Mouse (Mus musculus) heart, embryonic 11.5 days (tissue): Measurements from ENCODE around the gene Arl14ep. TPM values are rescaled to one million over a fixed set of nuclear protein-coding genes. Genes with fewer than 3 reads are reported as not detected.
A peak's percentile ranks its signal among the peaks of the same experiment; 100 is the strongest.

Experiments used
- ATAC-seq: fragments of 200-750 bp; cut with Nextera tagmentation; replicated peaks from 2 replicates; pipeline ENCODE4 v1.8.0; 2017; ENCODE audit warnings: moderate library complexity; ENCODE audit not compliant: insufficient number of reproducible peaks, low FRiP score, low TSS enrichment
- H3K27ac ChIP-seq: fragments of 300-500 bp; sonication (generic); 2 replicates; pipeline ENCODE4 v1.5.1; 2014; ENCODE audit warnings: mild to moderate bottlenecking, low read depth, low read length
- H3K27me3 ChIP-seq: fragments of 300-500 bp; sonication (generic); 2 replicates; pipeline ENCODE4 v1.6.1; 2014; ENCODE audit warnings: mild to moderate bottlenecking, low read length, mixed read lengths; ENCODE audit not compliant: control insufficient read depth, insufficient read depth
- H3K36me3 ChIP-seq: fragments of 300-500 bp; sonication (generic); 2 replicates; pipeline ENCODE4 v1.6.1; 2014; ENCODE audit warnings: mild to moderate bottlenecking, low read length, moderate library complexity, mixed read lengths; ENCODE audit not compliant: control insufficient read depth, insufficient read depth
- H3K4me1 ChIP-seq: fragments of 300-500 bp; sonication (generic); 2 replicates; pipeline ENCODE4 v1.6.1; 2014; ENCODE audit warnings: low read length; ENCODE audit not compliant: control insufficient read depth, insufficient read depth
- H3K4me2 ChIP-seq: fragments of 300-500 bp; sonication (generic); 2 replicates; pipeline ENCODE4 v1.6.1; 2014; ENCODE audit warnings: mild to moderate bottlenecking, moderate library complexity
- H3K4me3 ChIP-seq: fragments of 300-500 bp; sonication (generic); 2 replicates; pipeline ENCODE4 v1.5.1; 2014; ENCODE audit warnings: low read depth, low read length
- H3K9ac ChIP-seq: fragments of 300-500 bp; sonication (generic); 2 replicates; pipeline ENCODE4 v1.6.1; 2014; ENCODE audit warnings: mild to moderate bottlenecking, low read depth, low read length, moderate library complexity
- H3K9me3 ChIP-seq: fragments of 300-500 bp; sonication (generic); replicated peaks from 2 replicates; pipeline ENCODE4 v1.6.1; 2016; ENCODE audit warnings: low read length; ENCODE audit not compliant: control insufficient read depth
- WGBS: fragments of 180-500 bp; shearing (Covaris S2); extraction: QIAGEN DNeasy Blood & Tissue Kit; methylation state at CpG from one replicate; pipeline ENCODE4 v1.1.7; 2014; ENCODE audit not compliant: insufficient replicate concordance; 5-methylcytosine and 5-hydroxymethylcytosine counted together
- polyA plus RNA-seq: library from polyadenylated mRNA; unstranded; fragments of >200 nt; fragmentation: Nextera tagmentation; extraction: Ambion mirVana; gene quantifications from 2 replicates; pipeline ENCODE4 v1.2.1, GENCODE M21; 2014

Arl14ep gene
- polyA plus RNA-seq, 1 experiment from 2014 or later: 29.4 TPM

DNA sequence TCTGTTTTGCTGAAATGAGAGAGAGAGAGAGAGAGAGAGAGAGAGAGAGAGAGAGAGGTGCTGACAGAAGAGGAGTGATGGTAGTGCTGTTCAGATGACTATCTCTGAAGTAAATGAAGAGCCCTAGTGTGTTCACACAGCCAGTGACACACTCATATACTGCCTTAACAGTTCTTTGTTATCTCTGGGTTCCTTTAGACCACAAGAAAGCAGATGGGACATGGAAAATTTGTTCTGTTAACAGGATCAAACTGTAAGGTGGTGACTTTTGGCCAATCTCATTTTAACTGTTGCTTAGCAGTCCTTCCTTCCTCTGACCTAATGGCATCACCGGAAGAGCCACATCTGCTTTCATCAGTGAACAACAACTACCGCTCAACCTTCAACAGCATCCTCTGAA lies 10.7 kb upstream of the Arl14ep start:
- no peak overlapping the region for H3K4me3 ChIP-seq
- 0 out of 2 replicates have a peak overlapping the region, but pooled peaks have one; percentile 22 for H3K4me2 ChIP-seq
- no peaks in the 10 kb centered on the region for H3K36me3 ChIP-seq
- no peaks in the 10 kb centered on the region for H3K9me3 ChIP-seq
- H3K27me3 ChIP-seq: no peaks in the 10 kb centered on the region
- peak overlapping the region; percentile 50; the same call in 1 of the 2 replicates for H3K27ac ChIP-seq
- 63% methylated on average over 2 of the region's 2 CpGs for WGBS
- H3K4me1 ChIP-seq: peaks cover 11% of the 10 kb centered on the region
- ATAC-seq: no peak
- H3K9ac ChIP-seq: no peak overlapping the region

DNA sequence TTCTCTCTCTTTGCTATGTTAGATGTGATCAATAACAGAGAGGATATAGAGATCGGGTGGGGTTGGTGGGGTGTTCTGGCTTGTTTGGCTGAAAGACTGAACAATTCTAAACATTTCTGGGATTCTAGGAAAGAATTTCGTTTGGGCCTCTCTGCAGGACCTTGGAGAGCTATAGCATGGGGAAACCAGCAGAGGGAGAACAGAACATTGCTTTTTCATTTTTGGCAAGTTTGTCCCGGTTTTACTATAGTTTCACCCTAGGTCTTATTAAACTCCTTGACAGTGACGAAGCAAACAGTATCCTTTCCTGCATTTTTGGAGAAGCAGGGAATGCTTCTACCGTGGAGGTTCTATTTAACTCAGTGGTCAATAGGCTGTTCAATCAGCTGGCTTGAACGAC lies 8.3 kb upstream of the Arl14ep start:
- Histone ChIP-seq H3K9me3 (no peaks in the 10 kb centered on the region), H3K9ac (no peak overlapping the region), H3K4me2 (no peak overlapping the region), H3K36me3 (no peaks in the 10 kb centered on the region), H3K4me1 (peaks cover 11% of the 10 kb centered on the region), H3K27ac (no peak overlapping the region), H3K27me3 (no peaks in the 10 kb centered on the region), H3K4me3 (no peak overlapping the region)
- WGBS: 46% methylated on average over 6 of the region's 6 CpGs
- no peak for ATAC-seq

GRCm38 (mm10) chr2:106976472-106976871 lies 2.2 kb upstream of the Arl14ep start:
- WGBS: 77% methylated on average over 3 of the region's 3 CpGs
- Histone ChIP-seq H3K9ac (no peak overlapping the region), H3K27me3 (no peaks in the 10 kb centered on the region), H3K4me3 (no peak overlapping the region), H3K36me3 (no peaks in the 10 kb centered on the region), H3K4me1 (no peaks in the 10 kb centered on the region), H3K4me2 (no peak overlapping the region), H3K27ac (no peak overlapping the region), H3K9me3 (no peaks in the 10 kb centered on the region)
- no peak for ATAC-seq

DNA sequence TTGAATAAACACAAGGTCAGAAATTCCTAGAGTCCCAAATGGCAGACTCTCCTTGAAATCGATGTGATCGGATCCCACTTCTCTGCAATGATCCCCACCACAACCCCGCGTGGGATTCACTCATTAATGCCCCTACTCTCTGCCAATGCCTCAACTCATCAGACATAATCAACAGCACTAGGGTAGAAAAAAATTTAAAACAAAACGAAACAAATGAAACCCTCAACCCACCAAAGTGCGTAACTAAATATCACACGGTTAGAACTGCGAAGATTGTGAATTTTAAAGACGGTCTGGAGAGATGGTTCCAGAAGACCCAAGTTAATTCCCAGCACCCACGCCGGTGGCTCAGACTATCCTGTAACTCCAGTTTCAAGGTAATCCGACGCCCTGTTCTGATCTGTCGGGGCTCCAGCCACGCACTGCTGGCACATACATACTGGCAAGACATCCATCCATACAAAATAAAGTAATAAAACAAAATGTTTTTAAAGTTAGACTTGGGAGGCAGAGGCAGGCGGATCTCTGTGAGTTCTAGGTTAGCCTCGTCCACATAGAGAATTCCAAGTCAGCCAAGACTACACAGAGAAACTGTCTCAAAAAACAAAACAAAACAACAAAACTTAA lies 779 bp downstream of the Arl14ep start:
- H3K27ac ChIP-seq: no peak overlapping the region
- H3K9ac ChIP-seq: peak overlapping the region; percentile 93
- H3K36me3 ChIP-seq: no peaks in the 10 kb centered on the region
- peak overlapping the region; percentile 61 for H3K4me2 ChIP-seq
- no peaks in the 10 kb centered on the region for H3K9me3 ChIP-seq
- ATAC-seq: no peak
- no peaks in the 10 kb centered on the region for H3K27me3 ChIP-seq
- H3K4me3 ChIP-seq: peak overlapping the region; percentile 75
- H3K4me1 ChIP-seq: 0 out of 2 replicates have a peak, but pooled peaks cover 3% of the 10 kb centered on the region
- WGBS: 57% methylated on average over 17 of the region's 17 CpGs

DNA sequence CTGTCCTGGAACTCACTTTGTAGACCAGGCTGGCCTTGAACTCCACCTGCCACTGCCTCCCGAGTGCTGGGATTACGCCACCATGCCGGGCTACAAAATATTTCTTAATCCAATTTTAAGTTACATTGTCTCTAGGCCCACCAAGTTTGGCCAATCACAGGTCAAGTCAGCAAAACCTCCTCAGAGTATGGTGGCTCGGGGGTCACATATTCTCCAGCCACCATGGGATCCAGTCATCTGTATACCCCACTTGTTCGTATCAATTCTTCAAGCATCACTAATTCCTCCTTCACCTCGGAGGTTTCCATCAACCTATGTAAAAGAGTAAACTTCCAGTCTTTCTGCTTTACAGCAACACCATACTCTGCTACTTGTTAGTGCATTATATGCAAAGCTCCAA lies 1.4 kb downstream of the Arl14ep start:
- no peak overlapping the region for H3K27ac ChIP-seq
- peak overlapping the region; percentile 75; the same call in 1 of the 2 replicates for H3K4me3 ChIP-seq
- no peak overlapping the region for H3K9ac ChIP-seq
- H3K4me1 ChIP-seq: 0 out of 2 replicates have a peak, but pooled peaks cover 3% of the 10 kb centered on the region
- H3K36me3 ChIP-seq: no peaks in the 10 kb centered on the region
- H3K4me2 ChIP-seq: peak overlapping the region; percentile 61
- no peaks in the 10 kb centered on the region for H3K9me3 ChIP-seq
- no peak for ATAC-seq
- 95% methylated on average over 6 of the region's 6 CpGs for WGBS
- no peaks in the 10 kb centered on the region for H3K27me3 ChIP-seq

DNA sequence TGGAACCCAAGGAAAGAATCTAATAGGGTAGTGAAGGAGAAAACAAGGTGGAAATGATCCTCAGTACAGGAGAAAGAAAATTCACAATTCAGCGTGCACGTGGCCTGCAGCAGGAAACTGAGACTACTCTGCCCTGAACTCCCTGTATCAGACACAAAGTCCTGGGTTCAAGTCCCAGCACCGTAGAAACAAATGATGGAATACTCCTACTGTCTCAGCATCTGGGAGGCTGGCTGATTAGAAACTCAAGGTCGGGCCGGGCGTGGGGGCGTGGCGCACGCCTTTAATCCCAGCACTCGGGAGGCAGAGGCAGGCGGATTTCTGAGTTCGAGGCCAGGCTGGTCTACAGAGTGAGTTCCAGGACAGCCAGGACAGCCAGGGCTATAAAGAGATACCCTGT lies 3.3 kb downstream of the Arl14ep start:
- H3K36me3 ChIP-seq: no peaks in the 10 kb centered on the region
- ATAC-seq: no peak
- H3K4me2 ChIP-seq: no peak overlapping the region
- no peak overlapping the region for H3K9ac ChIP-seq
- no peak overlapping the region for H3K4me3 ChIP-seq
- H3K27ac ChIP-seq: no peak overlapping the region
- H3K4me1 ChIP-seq: 0 out of 2 replicates have a peak, but pooled peaks cover 3% of the 10 kb centered on the region
- no peaks in the 10 kb centered on the region for H3K9me3 ChIP-seq
- H3K27me3 ChIP-seq: no peaks in the 10 kb centered on the region
- 91% methylated on average over 12 of the region's 12 CpGs for WGBS

GRCm38 (mm10) chr2:106968320-106968719 lies 5.9 kb downstream of the Arl14ep start:
- Histone ChIP-seq H3K9ac (no peak overlapping the region), H3K27ac (no peak overlapping the region), H3K9me3 (no peaks in the 10 kb centered on the region), H3K27me3 (no peaks in the 10 kb centered on the region), H3K36me3 (peaks cover 6% of the 10 kb centered on the region; the same call in 1 of the 2 replicates), H3K4me1 (0 out of 2 replicates have a peak, but pooled peaks cover 3% of the 10 kb centered on the region), H3K4me3 (no peak overlapping the region), H3K4me2 (no peak overlapping the region)
- WGBS: 84% methylated on average over 6 of the region's 6 CpGs
- ATAC-seq: no peak

DNA sequence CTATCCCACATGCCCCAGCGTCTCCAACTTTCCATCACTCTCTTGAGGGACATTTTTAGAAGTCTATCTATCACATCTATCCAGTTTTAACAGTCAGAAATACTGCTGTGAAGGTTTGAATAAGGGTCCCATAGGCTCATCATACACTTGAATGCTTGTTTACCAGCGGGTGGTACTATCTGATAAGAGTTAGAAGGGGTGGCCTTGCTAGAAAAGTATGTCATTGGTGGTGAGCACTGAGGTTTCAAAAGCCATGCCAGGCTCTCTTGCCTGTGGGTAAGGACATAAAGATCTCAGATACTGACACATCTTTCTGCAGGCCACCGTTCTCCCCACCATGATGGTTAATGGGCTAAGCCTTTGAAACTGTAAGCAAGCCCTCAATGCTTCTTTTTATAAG lies 10.7 kb downstream of the Arl14ep start:
- H3K4me3 ChIP-seq: no peak overlapping the region
- H3K4me1 ChIP-seq: no peaks in the 10 kb centered on the region
- H3K36me3 ChIP-seq: peaks cover 6% of the 10 kb centered on the region; the same call in 1 of the 2 replicates

GRCm38 (mm10) chr2:106961650-106962049 lies 12.6 kb downstream of the Arl14ep start:
- H3K9me3 ChIP-seq: no peaks in the 10 kb centered on the region
- peaks cover 6% of the 10 kb centered on the region; the same call in 1 of the 2 replicates for H3K36me3 ChIP-seq
- H3K4me2 ChIP-seq: no peak overlapping the region
- no peak overlapping the region for H3K9ac ChIP-seq
- H3K4me1 ChIP-seq: no peaks in the 10 kb centered on the region
- no peak overlapping the region for H3K4me3 ChIP-seq
- no peaks in the 10 kb centered on the region for H3K27me3 ChIP-seq
- no peak overlapping the region for H3K27ac ChIP-seq
- ATAC-seq: no peak
- WGBS: 81% methylated on average over 3 of the region's 3 CpGs

More for the DNA sequence above, 10.7 kb downstream of the Arl14ep start:
- Histone ChIP-seq H3K9ac (no peak overlapping the region), H3K4me2 (no peak overlapping the region), H3K9me3 (no peaks in the 10 kb centered on the region), H3K27ac (no peak overlapping the region), H3K27me3 (no peaks in the 10 kb centered on the region)
- ATAC-seq: no peak
- WGBS: 85% methylated on average over 3 of the region's 3 CpGs
